Mouse (Mus musculus) forebrain, embryonic 16.5 days (tissue): ENCODE measurements at regions not wholly inside any gene's neighbourhood (a gene's known extent, or its start where the extent isn't known, plus 50 kb on each side); places are given as distances from the start of the nearest gene placed in this dataset.
A peak's percentile ranks its signal among the peaks of the same experiment; 100 is the strongest.

ENCODE experiments used
- ATAC-seq: fragments of 200-750 bp; cut with Nextera tagmentation; 2 replicates; pipeline ENCODE4 v1.8.0; 2017; ENCODE audit warnings: mild to moderate bottlenecking, moderate library complexity
- H3K27ac ChIP-seq: fragments of 300-500 bp; sonication (generic); 2 replicates; pipeline ENCODE4 v1.5.1; 2014; ENCODE audit warnings: low read length, control low read depth
- H3K27me3 ChIP-seq: fragments of 300-500 bp; sonication (generic); replicated peaks from 2 replicates; pipeline ENCODE4 v1.6.1; 2014; ENCODE audit warnings: low read length; ENCODE audit not compliant: control insufficient read depth, insufficient read depth
- H3K36me3 ChIP-seq: fragments of 300-500 bp; sonication (generic); 2 replicates; pipeline ENCODE4 v1.6.1; 2014; ENCODE audit not compliant: control insufficient read depth, insufficient read depth
- H3K4me1 ChIP-seq: fragments of 300-500 bp; sonication (generic); replicated peaks from 2 replicates; pipeline ENCODE4 v1.6.1; 2014; ENCODE audit warnings: low read length; ENCODE audit not compliant: control insufficient read depth, insufficient read depth
- H3K4me2 ChIP-seq: fragments of 300-500 bp; sonication (generic); 2 replicates; pipeline ENCODE4 v1.6.1; 2014; ENCODE audit warnings: mild to moderate bottlenecking, low read length, control low read depth
- H3K4me3 ChIP-seq: fragments of 300-500 bp; sonication (generic); replicated peaks from 2 replicates; pipeline ENCODE4 v1.5.1; 2014; ENCODE audit warnings: mild to moderate bottlenecking, low read length, control low read depth
- H3K9ac ChIP-seq: fragments of 300-500 bp; sonication (generic); replicated peaks from 2 replicates; pipeline ENCODE4 v1.6.1; 2014; ENCODE audit warnings: low read depth, low read length, control low read depth
- H3K9me3 ChIP-seq: fragments of 300-500 bp; sonication (generic); 2 replicates; pipeline ENCODE4 v1.6.1; 2016; ENCODE audit warnings: low read length; ENCODE audit not compliant: control insufficient read depth
- WGBS: fragments of 180-500 bp; shearing (Covaris S2); extraction: QIAGEN DNeasy Blood & Tissue Kit; methylation state at CpG from one replicate; pipeline ENCODE4 v1.1.7; 2014; 5-methylcytosine and 5-hydroxymethylcytosine counted together

DNA sequence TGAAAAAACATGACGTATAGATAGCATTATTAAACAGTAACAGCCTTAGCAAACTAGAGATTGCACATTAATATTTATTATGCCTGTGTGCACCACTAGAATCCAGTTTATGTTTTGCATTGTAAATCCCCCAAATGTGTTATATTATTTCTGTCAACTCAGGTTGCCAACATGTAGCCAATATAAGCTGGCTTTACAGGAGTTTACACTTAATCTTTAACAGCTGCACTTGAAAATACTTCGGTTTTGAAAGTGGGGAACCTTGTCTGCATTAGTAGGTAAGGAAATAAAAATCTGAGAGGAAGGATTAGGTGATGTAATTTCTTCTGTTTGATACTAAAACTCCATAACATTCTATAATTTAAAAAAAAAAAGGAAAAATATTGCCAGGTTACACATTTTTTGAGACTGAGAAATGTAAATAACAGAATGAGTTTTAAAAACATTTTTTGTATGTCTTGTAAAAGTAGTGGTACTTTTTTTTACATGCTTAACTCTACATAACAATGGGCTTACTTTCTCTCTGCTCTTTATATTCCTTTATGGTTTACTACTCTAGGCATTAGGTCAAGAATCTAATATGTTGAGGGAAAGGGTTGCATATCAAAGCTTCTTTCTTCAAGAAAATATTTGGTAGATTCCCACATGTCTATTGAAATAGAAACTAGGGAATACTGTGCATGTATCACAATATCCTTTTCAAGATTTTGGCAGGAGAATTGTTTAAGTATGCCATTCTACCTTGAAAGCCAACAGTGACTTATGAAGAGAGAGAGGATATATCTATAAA lies 214.2 kb upstream of the Adamts5 start:
- ATAC-seq, result no peak
- no peak overlapping the region for H3K27ac ChIP-seq
- WGBS, result 70% methylated on average over 2 of the region's 2 CpGs
- no peak overlapping the region for H3K4me3 ChIP-seq
- no peaks in the 10 kb centered on the region for H3K9me3 ChIP-seq
- no peak overlapping the region for H3K9ac ChIP-seq
- no peaks in the 10 kb centered on the region for H3K36me3 ChIP-seq
- no peaks in the 10 kb centered on the region for H3K4me1 ChIP-seq
- no peaks in the 10 kb centered on the region for H3K27me3 ChIP-seq
- H3K4me2 ChIP-seq, result no peak overlapping the region

GRCm38 (mm10) chr16:86094461-86094860 lies 192.8 kb upstream of the Adamts5 start:
- Histone ChIP-seq H3K27me3 (no peaks in the 10 kb centered on the region), H3K4me2 (no peak overlapping the region), H3K4me1 (no peaks in the 10 kb centered on the region), H3K9ac (no peak overlapping the region), H3K9me3 (no peaks in the 10 kb centered on the region), H3K27ac (no peak overlapping the region), H3K36me3 (no peaks in the 10 kb centered on the region), H3K4me3 (no peak overlapping the region)
- 87% methylated on average over 2 of the region's 2 CpGs for WGBS
- ATAC-seq, result no peak

DNA sequence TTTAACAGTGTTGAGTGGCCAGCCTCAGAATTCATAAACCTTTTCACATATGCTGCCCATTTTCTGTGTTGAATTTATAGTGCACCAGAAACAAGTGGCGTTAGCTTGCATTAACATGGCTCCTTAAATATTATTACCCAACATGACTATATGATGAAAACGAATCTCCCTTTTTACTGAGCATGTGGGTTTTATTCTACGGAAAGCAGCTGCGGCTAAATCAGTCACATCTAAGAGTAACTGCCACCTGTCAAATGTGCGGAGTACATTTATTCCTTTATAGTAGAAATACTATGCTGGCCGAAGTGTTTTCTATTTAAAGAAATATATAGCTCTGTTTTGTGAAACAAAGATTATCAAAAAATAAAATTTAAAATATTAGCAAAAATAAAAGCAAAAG lies 188.5 kb upstream of the Adamts5 start:
- no peak overlapping the region for H3K9ac ChIP-seq
- no peak for ATAC-seq
- H3K9me3 ChIP-seq, result no peaks in the 10 kb centered on the region
- H3K4me3 ChIP-seq, result no peak overlapping the region
- 89% methylated on average over 6 of the region's 6 CpGs for WGBS
- no peaks in the 10 kb centered on the region for H3K4me1 ChIP-seq
- H3K27ac ChIP-seq, result no peak overlapping the region
- H3K36me3 ChIP-seq, result no peaks in the 10 kb centered on the region
- H3K27me3 ChIP-seq, result no peaks in the 10 kb centered on the region
- no peak overlapping the region for H3K4me2 ChIP-seq

GRCm38 (mm10) chr16:86087421-86087820 lies 185.8 kb upstream of the Adamts5 start:
- H3K4me3 ChIP-seq, result no peak overlapping the region
- H3K4me1 ChIP-seq, result no peaks in the 10 kb centered on the region
- no peaks in the 10 kb centered on the region for H3K9me3 ChIP-seq
- 87% methylated on average over 3 of the region's 3 CpGs for WGBS
- H3K27ac ChIP-seq, result no peak overlapping the region
- no peaks in the 10 kb centered on the region for H3K36me3 ChIP-seq
- H3K9ac ChIP-seq, result no peak overlapping the region
- H3K4me2 ChIP-seq, result no peak overlapping the region
- ATAC-seq, result no peak
- H3K27me3 ChIP-seq, result no peaks in the 10 kb centered on the region

- Histone ChIP-seq H3K4me1 (no peaks in the 10 kb centered on the region), H3K4me2 (no peak overlapping the region), H3K4me3 (no peak overlapping the region), H3K36me3 (no peaks in the 10 kb centered on the region), H3K27me3 (no peaks in the 10 kb centered on the region), H3K27ac (no peak overlapping the region), H3K9me3 (no peaks in the 10 kb centered on the region), H3K9ac (no peak overlapping the region)
- WGBS, result 5% methylated on average over 3 of the region's 3 CpGs
- peak; percentile 61; the same call in 1 of the 2 replicates for ATAC-seq
These were observed 166.2 kb upstream of the Adamts5 start for GRCm38 (mm10) chr16:86067628-86068364.

- H3K4me3 ChIP-seq, result no peak overlapping the region
- H3K9ac ChIP-seq, result no peak overlapping the region
- no peaks in the 10 kb centered on the region for H3K9me3 ChIP-seq
- ATAC-seq, result no peak
- WGBS, result 87% methylated on average over 5 of the region's 5 CpGs
- no peaks in the 10 kb centered on the region for H3K27me3 ChIP-seq
- H3K4me2 ChIP-seq, result no peak overlapping the region
- H3K36me3 ChIP-seq, result no peaks in the 10 kb centered on the region
- H3K27ac ChIP-seq, result no peak overlapping the region
- no peaks in the 10 kb centered on the region for H3K4me1 ChIP-seq
These were observed 158.5 kb upstream of the Adamts5 start for GRCm38 (mm10) chr16:86060087-86060486.

- Histone ChIP-seq H3K9me3 (no peaks in the 10 kb centered on the region), H3K27ac (no peak overlapping the region), H3K4me2 (no peak overlapping the region), H3K9ac (no peak overlapping the region), H3K36me3 (no peaks in the 10 kb centered on the region), H3K4me3 (no peak overlapping the region), H3K27me3 (no peaks in the 10 kb centered on the region), H3K4me1 (no peaks in the 10 kb centered on the region)
- no peak for ATAC-seq
- 92% methylated on average over 2 of the region's 2 CpGs for WGBS
These were observed 143.1 kb upstream of the Adamts5 start for GRCm38 (mm10) chr16:86044695-86045094.

- Histone ChIP-seq H3K27me3 (no peaks in the 10 kb centered on the region), H3K9ac (no peak overlapping the region), H3K4me3 (no peak overlapping the region), H3K9me3 (no peaks in the 10 kb centered on the region), H3K4me2 (no peak overlapping the region), H3K27ac (no peak overlapping the region), H3K36me3 (no peaks in the 10 kb centered on the region), H3K4me1 (no peaks in the 10 kb centered on the region)
- no peak for ATAC-seq
- WGBS, result 94% methylated on average over 9 of the region's 9 CpGs
These were observed 133.1 kb upstream of the Adamts5 start for GRCm38 (mm10) chr16:86034772-86035171.

DNA sequence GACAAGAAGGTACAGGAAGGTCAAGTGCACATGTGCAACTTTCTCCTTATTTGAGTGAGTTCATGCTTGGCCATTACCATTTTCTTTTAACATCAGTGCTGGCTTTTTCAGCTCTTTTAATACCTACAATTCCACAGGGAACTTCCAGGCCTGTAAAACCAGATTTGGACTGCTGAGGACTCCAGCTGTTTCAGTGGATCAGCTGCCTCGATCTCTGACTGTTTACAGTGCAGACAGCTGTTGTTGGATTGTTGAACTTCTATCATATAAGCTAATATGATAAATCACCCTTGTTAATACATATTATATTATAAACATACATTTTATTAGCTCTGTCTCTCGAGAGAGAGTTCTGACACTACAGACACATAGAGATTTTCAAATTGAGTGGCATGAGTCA lies 126.1 kb upstream of the Adamts5 start:
- Histone ChIP-seq H3K4me1 (no peaks in the 10 kb centered on the region), H3K4me2 (no peak overlapping the region), H3K4me3 (no peak overlapping the region), H3K27ac (no peak overlapping the region), H3K27me3 (no peaks in the 10 kb centered on the region), H3K9me3 (no peaks in the 10 kb centered on the region), H3K36me3 (no peaks in the 10 kb centered on the region), H3K9ac (no peak overlapping the region)
- ATAC-seq, result no peak
- WGBS, result 82% methylated on average over 2 of the region's 2 CpGs
